Mouse (Mus musculus): Measurements from ENCODE around the gene Opn5.

Gene Opn5

GRCm38 (mm10) chr17:42611295-42611694 lies at the start of gene Opn5:
Gene Opn5 (minus strand): TSS chr17:42611395.
- no peak for DNase-seq

- DNase-seq: peak; percentile 33 to 73
These were observed 47.6 kb upstream of the Opn5 start for GRCm38 (mm10) chr17:42658634-42659422.

GRCm38 (mm10) chr17:42643416-42643815 lies 32.2 kb upstream of the Opn5 start:
- no peak for DNase-seq

- no peak for DNase-seq
These were observed 19.0 kb upstream of the Opn5 start for GRCm38 (mm10) chr17:42630206-42630605.

GRCm38 (mm10) chr17:42613043-42613737 lies 2.0 kb upstream of the Opn5 start:
- peak; percentile 54 to 65 for DNase-seq

GRCm38 (mm10) chr17:42608270-42608669 lies 2.9 kb downstream of the Opn5 start:
- no peak for DNase-seq

GRCm38 (mm10) chr17:42602829-42603784 lies 8.1 kb downstream of the Opn5 start:
- DNase-seq: peak; percentile 65 to 86

- DNase-seq: no peak
These were observed 24.7 kb downstream of the Opn5 start for GRCm38 (mm10) chr17:42586486-42586885.

- no peak for DNase-seq
These were observed 28.2 kb downstream of the Opn5 start for GRCm38 (mm10) chr17:42583029-42583331.

GRCm38 (mm10) chr17:42582281-42583028 lies 28.7 kb downstream of the Opn5 start:
- DNase-seq: no peak

- DNase-seq: no peak
These were observed 30.6 kb downstream of the Opn5 start for GRCm38 (mm10) chr17:42580623-42581022.

- DNase-seq: no peak
These were observed 31.0 kb downstream of the Opn5 start for GRCm38 (mm10) chr17:42580196-42580595.

- DNase-seq: peak; percentile 22 to 25
These were observed 34.5 kb downstream of the Opn5 start for GRCm38 (mm10) chr17:42576671-42577168.

GRCm38 (mm10) chr17:42573786-42574185 lies 37.4 kb downstream of the Opn5 start:
- peak in 1 of 2 experiments; percentile 29 for DNase-seq

- no peak for DNase-seq
These were observed 61.6 kb downstream of the Opn5 start for GRCm38 (mm10) chr17:42549578-42549977.

- no peak for DNase-seq
These were observed 81.0 kb downstream of the Opn5 start for GRCm38 (mm10) chr17:42530147-42530546.

- DNase-seq: no peak
These were observed 101.6 kb downstream of the Opn5 start for GRCm38 (mm10) chr17:42509356-42510262.
